Mouse (Mus musculus): ENCODE measurements around the gene Grhl3.
"Not testable (repeated sequence)": the region's sequence is repeated elsewhere in the genome, so short reads cannot be mapped to it uniquely, and the experiment has no call there.

Grhl3 gene

GRCm38 (mm10) chr4:135573251-135573808, at the start of gene Grhl3:
Grhl3 (minus strand) TSS chr4:135573630.
- DNase-seq: peak; percentile 36 to 45

GRCm38 (mm10) chr4:135622290-135622689, 48.9 kb upstream of the Grhl3 start:
- DNase-seq: no peak

GRCm38 (mm10) chr4:135620461-135620860, 47.0 kb upstream of the Grhl3 start:
- no peak for DNase-seq

- DNase-seq: peak; percentile 68 to 71
These were observed 44.5 kb upstream of the Grhl3 start for GRCm38 (mm10) chr4:135617783-135618470.

GRCm38 (mm10) chr4:135617038-135617437, 43.6 kb upstream of the Grhl3 start:
- no peak for DNase-seq

- not testable (repeated sequence) for DNase-seq
These were observed 41.9 kb upstream of the Grhl3 start for GRCm38 (mm10) chr4:135615307-135615706.

- DNase-seq: peak in 1 of 2 experiments; percentile 17
These were observed 36.6 kb upstream of the Grhl3 start for GRCm38 (mm10) chr4:135609986-135610385.

- no peak for DNase-seq
These were observed 34.8 kb upstream of the Grhl3 start for GRCm38 (mm10) chr4:135607979-135608885.

- DNase-seq: no peak
These were observed 32.8 kb upstream of the Grhl3 start for GRCm38 (mm10) chr4:135606271-135606670.

- DNase-seq: no peak
These were observed 28.1 kb upstream of the Grhl3 start for GRCm38 (mm10) chr4:135601530-135601929.

GRCm38 (mm10) chr4:135599497-135600182, 26.2 kb upstream of the Grhl3 start:
- no peak for DNase-seq

GRCm38 (mm10) chr4:135598998-135599397, 25.6 kb upstream of the Grhl3 start:
- no peak for DNase-seq

GRCm38 (mm10) chr4:135597571-135597970, 24.1 kb upstream of the Grhl3 start:
- no peak for DNase-seq

GRCm38 (mm10) chr4:135595943-135596342, 22.5 kb upstream of the Grhl3 start:
- no peak for DNase-seq

GRCm38 (mm10) chr4:135591610-135592304, 18.3 kb upstream of the Grhl3 start:
- no peak for DNase-seq

GRCm38 (mm10) chr4:135591086-135591485, 17.7 kb upstream of the Grhl3 start:
- no peak for DNase-seq

- DNase-seq: no peak
These were observed 11.4 kb upstream of the Grhl3 start for GRCm38 (mm10) chr4:135584838-135585237.

GRCm38 (mm10) chr4:135581222-135581910, 7.9 kb upstream of the Grhl3 start:
- no peak for DNase-seq

GRCm38 (mm10) chr4:135579695-135580094, 6.3 kb upstream of the Grhl3 start:
- no peak for DNase-seq

- DNase-seq: no peak
These were observed 5.1 kb upstream of the Grhl3 start for GRCm38 (mm10) chr4:135578490-135578889.

- no peak for DNase-seq
These were observed 2.1 kb upstream of the Grhl3 start for GRCm38 (mm10) chr4:135575365-135576140.

All from B cell, adult 2 months (primary cell).